Mouse (Mus musculus) left cerebral cortex, postnatal 14 days (tissue): Measurements from ENCODE around the gene Cnp. TPM values are rescaled to one million over a fixed set of nuclear protein-coding genes. Genes with fewer than 3 reads are reported as not detected.
A peak's percentile ranks its signal among the peaks of the same experiment; 100 is the strongest.

Experiments
- DNase-seq, 2 experiments: peaks; one replicate each; pipeline ENCODE4 v3.0.0; 2021 to 2022; ENCODE audit warnings: low spot score in 2 of 2, mixed read lengths in 1 of 2
- intact Hi-C: fragments of 180-260 bp; cut with DNase I; formaldehyde crosslinking; loops from one replicate; pipeline ENCODE4 v1.15.1; 2025
- total RNA-seq, 2 experiments: library from RNA; stranded (reverse); gene quantifications; 2 replicates each; pipeline ENCODE4 v1.2.3; 2021

Gene Cnp
- total RNA-seq, 2 experiments from 2014 or later: 158 to 245 TPM

- intact Hi-C loops: no loop called here
- no peak for DNase-seq
Observed at GRCm38 (mm10) chr11:100548141-100548540, 26.6 kb upstream of the Cnp start.

DNA sequence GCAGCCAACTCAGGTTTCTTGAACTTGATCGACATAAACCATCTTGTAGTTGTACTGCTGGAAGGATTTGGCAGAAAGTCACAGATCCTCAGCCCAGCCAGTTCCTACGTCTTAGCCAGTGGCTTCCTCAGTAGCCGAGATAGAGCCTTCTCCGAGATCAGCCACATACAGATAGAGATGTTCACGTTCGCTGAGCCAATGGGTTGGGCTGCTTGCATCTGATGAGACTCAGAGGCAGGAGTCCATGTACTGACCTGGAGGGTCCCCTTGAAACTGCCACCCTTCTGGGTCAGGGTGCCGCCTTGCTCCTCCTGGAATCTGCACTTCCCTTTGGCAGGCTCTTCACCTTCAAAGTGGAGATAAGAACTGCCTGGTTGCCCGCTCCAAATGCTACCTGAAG, 25.2 kb upstream of the Cnp start:
- intact Hi-C loops: no loop called here
- no peak for DNase-seq

- intact Hi-C loops: no loop called here
- DNase-seq: no peak
Observed at GRCm38 (mm10) chr11:100550101-100550500, 24.6 kb upstream of the Cnp start.

DNA sequence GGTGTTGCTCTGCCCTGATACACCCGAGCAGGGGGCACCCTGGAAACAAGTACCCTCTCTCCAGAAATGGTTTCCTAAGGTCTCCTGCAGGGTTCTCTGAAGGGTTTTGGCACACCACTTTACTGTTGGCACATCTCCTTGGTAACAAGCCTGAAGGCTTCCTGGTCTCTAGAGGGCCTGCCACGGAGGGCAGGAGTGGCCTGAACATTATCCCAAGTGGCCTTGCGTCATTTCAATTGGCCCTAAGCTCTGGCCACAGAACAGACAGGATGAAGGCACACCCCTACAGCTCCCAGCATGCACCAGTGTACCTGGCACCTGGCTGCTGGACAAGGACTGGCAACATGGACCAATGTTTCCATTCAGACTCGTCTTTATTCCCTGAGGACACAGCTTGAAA, 21.9 kb upstream of the Cnp start:
- no peak for DNase-seq
- intact Hi-C loops: no loop called here

- peak; percentile 75 to 89 for DNase-seq
Observed at GRCm38 (mm10) chr11:100555583-100555982, 19.1 kb upstream of the Cnp start.

GRCm38 (mm10) chr11:100557563-100557962, 17.1 kb upstream of the Cnp start:
- no peak for DNase-seq
- intact Hi-C loops: loop anchor here (5.0 kb wide), 1 partner anchor 45 kb away; no protein-coding TSS in a partner anchor

More at GRCm38 (mm10) chr11:100555583-100555982, 19.1 kb upstream of the Cnp start:
- intact Hi-C loops: loop anchor here (5.0 kb wide), 1 partner anchor 43 kb away; no protein-coding TSS in a partner anchor

GRCm38 (mm10) chr11:100559476-100559875, 15.2 kb upstream of the Cnp start:
- intact Hi-C loops: loop anchor here (5.0 kb wide), 1 partner anchor 47 kb away; no protein-coding TSS in a partner anchor
- no peak for DNase-seq

GRCm38 (mm10) chr11:100561748-100562147, 13.0 kb upstream of the Cnp start:
- no peak for DNase-seq
- intact Hi-C loops: no loop called here

- intact Hi-C loops: no loop called here
- peak; percentile 75 to 87 for DNase-seq
Observed at GRCm38 (mm10) chr11:100564297-100564696, 10.4 kb upstream of the Cnp start.

DNA sequence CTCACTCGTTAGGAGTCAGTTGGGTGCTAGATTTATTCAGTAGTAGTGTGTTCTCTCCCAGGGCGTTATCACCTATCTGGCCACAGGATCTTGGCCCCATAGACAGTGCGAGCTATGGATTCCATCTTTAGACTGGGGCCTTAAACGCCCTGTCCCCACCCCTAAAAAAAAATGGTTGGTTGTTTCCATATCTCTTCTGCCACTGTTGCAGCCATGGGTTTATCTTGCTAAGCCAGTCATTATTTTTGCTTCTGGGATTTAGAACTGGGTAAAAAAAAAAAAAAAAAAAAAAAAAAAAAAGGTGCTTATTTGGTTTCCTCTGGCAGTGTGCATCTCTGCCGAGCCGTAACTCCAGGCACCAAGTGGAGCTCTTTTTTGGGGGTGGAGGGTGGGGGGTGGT, 10.0 kb upstream of the Cnp start:
- intact Hi-C loops: no loop called here
- no peak for DNase-seq

DNA sequence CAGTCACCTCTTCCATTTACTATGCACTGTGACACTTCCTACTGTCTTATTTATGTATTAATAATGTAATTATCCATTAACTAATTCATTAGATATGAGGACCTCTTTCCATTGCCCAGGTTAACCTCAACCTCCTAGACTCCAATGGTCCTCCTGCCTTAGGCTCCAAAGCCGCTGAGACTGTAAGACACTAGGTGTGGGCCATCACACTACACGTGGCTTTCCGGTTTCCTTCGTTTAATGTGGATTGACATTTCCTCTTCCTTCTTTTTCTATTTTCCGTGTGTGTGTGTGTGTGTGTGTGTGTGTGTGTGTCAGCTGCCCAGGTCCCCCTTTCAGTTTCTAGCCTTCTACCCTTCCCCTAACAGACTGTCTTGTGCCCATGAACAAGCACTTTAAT, 7.5 kb upstream of the Cnp start:
- intact Hi-C loops: no loop called here
- DNase-seq: no peak

DNA sequence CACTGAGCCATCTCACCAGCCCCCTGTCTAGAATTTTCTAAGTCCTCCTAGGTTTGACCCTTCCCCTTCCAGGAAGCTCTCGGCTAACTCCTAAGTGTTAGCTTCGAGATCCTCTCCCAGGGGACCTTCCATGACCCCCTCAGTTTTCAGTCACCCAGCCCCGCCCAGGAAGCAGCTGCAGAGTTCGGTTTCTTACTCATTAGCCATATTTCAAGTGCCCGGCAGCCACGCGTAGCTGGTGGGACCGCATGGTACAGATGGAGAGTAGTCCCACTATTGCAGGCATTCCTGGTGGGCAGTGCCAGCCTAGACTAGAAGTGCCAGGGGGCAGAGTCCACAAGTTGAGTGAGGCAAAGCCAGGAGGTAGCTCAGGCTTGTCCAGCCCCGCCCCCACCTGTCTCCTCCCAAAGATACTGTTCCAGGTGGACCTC, 6.9 kb upstream of the Cnp start:
- intact Hi-C loops: no loop called here

DNA sequence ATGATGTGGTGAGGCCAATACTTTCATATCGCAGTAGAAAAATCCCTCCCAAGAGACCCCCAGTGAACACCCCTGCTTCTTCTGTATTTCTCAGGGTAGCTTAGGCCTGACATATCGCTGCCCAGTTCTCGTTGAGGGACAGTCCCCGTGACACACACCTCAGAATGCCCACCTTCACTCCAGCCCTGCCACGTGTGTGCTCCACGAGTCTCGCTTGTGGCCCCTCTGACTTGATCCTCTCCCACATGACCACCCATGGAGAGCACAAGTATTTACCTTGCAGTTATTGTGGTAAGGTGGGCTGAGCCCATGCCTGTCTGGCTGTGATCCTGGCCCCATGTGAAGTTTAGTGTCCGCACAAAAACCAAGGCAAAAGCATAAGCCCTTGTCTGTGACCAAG, 6.0 kb upstream of the Cnp start:
- intact Hi-C loops: no loop called here

More for the DNA sequence above, 6.9 kb upstream of the Cnp start:
- no peak for DNase-seq

DNA sequence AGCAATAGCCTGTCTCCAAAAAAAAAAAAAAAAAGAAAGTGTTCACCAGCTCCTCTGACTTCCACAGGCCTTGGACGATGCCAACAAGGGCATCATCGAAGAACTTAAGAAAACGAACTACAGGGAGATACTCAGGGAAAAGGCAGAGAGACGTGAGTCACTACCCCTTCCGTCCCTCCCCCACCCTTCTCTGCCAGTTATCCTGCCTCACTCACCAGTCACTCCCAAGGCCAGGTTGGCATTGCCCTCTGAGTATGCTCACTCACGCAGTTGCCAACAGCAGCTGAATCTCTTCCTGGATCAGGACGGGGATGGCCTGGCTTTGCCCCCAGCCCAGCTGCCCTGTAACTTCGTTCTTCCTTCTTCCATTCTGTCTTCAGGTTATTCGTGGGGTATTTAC, 4.9 kb upstream of the Cnp start:
- DNase-seq: no peak
- intact Hi-C loops: loop anchor here (2.0 kb wide), 1 partner anchor 133 kb away; no protein-coding TSS in a partner anchor

More for the DNA sequence above, 6.0 kb upstream of the Cnp start:
- DNase-seq: no peak

GRCm38 (mm10) chr11:100570430-100571201, 4.1 kb upstream of the Cnp start:
- intact Hi-C loops: loop anchor here (2.0 kb wide), 1 partner anchor 132 kb away; no protein-coding TSS in a partner anchor
- peak; percentile 86 to 89 for DNase-seq

DNA sequence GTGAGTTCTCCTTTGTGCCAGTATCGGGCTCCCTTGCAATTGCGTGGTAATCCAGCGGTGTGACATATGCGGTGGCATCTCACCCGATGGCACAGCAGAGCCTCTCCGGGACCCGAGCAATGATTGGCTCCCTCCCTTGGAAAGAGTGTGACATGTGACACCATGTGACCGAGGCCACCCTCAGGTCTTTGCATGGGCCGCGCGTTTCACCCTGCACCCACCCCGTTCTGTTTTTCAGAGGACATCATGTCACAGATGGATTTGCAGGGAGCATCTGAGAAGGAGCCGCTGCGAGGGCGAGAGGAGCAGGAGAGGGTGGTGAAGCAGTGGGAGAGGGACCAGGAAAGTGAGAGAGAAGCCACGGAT, 3.5 kb upstream of the Cnp start:
- peak; percentile 30 to 35 for DNase-seq
- intact Hi-C loops: loop anchor here (2.0 kb wide), 1 partner anchor 132 kb away; no protein-coding TSS in a partner anchor

GRCm38 (mm10) chr11:100574188-100574587, 516 bp upstream of the Cnp start:
- no peak for DNase-seq
- intact Hi-C loops: no loop called here

- peak in 1 of 2 experiments; percentile 38 for DNase-seq
- intact Hi-C loops: loop anchor here (5.0 kb wide), 1 partner anchor 42 kb away; the partner anchor contains the start of gene Nkiras2
Observed at GRCm38 (mm10) chr11:100575484-100575855, 766 bp downstream of the Cnp start.

DNA sequence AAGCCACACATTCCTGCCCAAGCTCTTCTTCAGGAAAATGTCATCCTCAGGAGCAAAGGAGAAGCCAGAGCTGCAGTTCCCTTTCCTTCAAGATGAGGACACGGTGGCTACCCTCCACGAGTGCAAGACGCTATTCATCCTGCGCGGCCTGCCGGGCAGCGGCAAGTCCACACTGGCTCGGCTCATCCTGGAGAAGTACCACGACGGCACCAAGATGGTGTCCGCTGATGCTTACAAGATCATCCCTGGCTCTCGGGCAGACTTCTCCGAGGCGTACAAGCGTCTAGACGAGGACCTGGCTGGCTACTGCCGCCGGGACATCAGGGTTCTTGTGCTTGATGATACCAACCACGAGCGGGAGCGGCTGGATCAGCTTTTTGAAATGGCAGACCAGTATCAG, 1.6 kb downstream of the Cnp start:
- no peak for DNase-seq
- intact Hi-C loops: loop anchor here (5.0 kb wide), 1 partner anchor 41 kb away; the partner anchor contains the start of gene Nkiras2

DNA sequence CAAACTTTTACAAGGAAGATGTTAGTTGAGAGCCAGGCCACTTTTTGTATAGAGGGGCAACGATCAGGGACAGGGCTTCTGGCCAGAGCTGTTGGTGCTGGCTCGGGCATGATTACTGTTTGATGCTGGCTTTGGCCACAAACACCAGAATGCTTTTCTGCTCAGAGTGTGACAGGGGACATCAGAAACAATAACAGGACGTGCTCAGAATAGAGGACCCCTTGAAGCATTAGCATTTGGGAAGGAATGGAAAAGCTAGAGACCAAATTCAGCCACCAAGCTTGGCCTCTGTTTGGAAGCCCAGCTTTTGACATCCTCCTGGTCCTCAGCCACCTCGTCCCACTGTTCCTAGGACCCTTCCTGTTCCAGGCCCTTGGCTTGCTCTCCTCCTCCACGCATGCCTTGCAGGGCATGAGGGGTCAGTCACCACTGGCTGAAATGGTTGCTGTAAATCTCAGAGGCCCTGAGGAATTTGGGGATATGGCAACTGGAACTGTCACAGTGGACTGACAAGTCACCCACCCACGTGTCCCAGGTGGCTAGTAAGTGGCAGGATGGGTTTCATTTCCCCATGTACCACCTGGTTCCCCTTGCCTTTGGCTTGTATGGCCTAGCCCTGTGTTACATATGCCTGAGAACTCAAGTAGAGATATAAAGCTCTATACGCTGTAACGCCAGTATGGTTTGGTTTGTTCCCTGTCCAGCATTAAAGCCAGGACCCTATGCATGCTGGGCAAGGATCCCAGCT, 3.3 kb downstream of the Cnp start:
- peak in 1 of 2 experiments; percentile 29 for DNase-seq
- intact Hi-C loops: loop anchor here (5.0 kb wide), 1 partner anchor 39 kb away; the partner anchor contains the start of gene Nkiras2
